Mouse (Mus musculus) lung, postnatal 0 days (tissue): Measurements from ENCODE around the gene Popdc2. TPM values are rescaled to one million over a fixed set of nuclear protein-coding genes. Genes with fewer than 3 reads are reported as not detected.
A peak's percentile ranks its signal among the peaks of the same experiment; 100 is the strongest.
"Not testable (repeated sequence)": the region's sequence is repeated elsewhere in the genome, so short reads cannot be mapped to it uniquely, and the experiment has no call there.

Experiments used
- ATAC-seq: fragments of 200-750 bp; cut with Nextera tagmentation; 2 replicates; pipeline ENCODE4 v1.8.0; 2017; ENCODE audit warnings: moderate library complexity
- DNase-seq: peaks from one replicate; pipeline ENCODE4 v3.0.0-alpha.2; 2016; ENCODE audit warnings: low spot score
- H3K27ac ChIP-seq: fragments of 300-500 bp; sonication (generic); 2 replicates; pipeline ENCODE4 v1.5.1; 2014; ENCODE audit warnings: antibody characterized with exemption, mild to moderate bottlenecking, low read length, mixed read lengths
- H3K27me3 ChIP-seq: fragments of 300-500 bp; sonication (generic); replicated peaks from 2 replicates; pipeline ENCODE4 v1.6.1; 2014; ENCODE audit warnings: low read length, mixed read lengths; ENCODE audit not compliant: insufficient read depth
- H3K36me3 ChIP-seq: fragments of 300-500 bp; sonication (generic); 2 replicates; pipeline ENCODE4 v1.6.1; 2014; ENCODE audit warnings: low read length, mixed read lengths; ENCODE audit not compliant: insufficient read depth
- H3K4me1 ChIP-seq: fragments of 300-500 bp; sonication (generic); 2 replicates; pipeline ENCODE4 v1.6.1; 2014; ENCODE audit warnings: antibody characterized with exemption, low read depth, low read length, mixed read lengths; ENCODE audit not compliant: insufficient read depth
- H3K4me2 ChIP-seq: fragments of 300-500 bp; sonication (generic); replicated peaks from 2 replicates; pipeline ENCODE4 v1.6.1; 2014; ENCODE audit warnings: low read depth, mild to moderate bottlenecking, low read length, moderate library complexity, mixed read lengths
- H3K4me3 ChIP-seq: fragments of 300-500 bp; sonication (generic); 2 replicates; pipeline ENCODE4 v1.5.1; 2014; ENCODE audit warnings: low read depth, low read length
- H3K9ac ChIP-seq: fragments of 300-500 bp; sonication (generic); replicated peaks from 2 replicates; pipeline ENCODE4 v1.6.1; 2014; ENCODE audit warnings: low read depth, mild to moderate bottlenecking
- H3K9me3 ChIP-seq: fragments of 300-500 bp; sonication (generic); 2 replicates; pipeline ENCODE4 v1.6.1; 2016; ENCODE audit warnings: low read length, mixed read lengths
- CTCF ChIP-seq: IDR thresholded peaks from 2 replicates; pipeline ENCODE4 v1.5.1; 2016; ENCODE audit warnings: antibody characterized with exemption, mild to moderate bottlenecking
- EP300 ChIP-seq: IDR thresholded peaks from 2 replicates; pipeline ENCODE4 v1.6.1; 2016; ENCODE audit warnings: antibody characterized with exemption, mild to moderate bottlenecking, control low read depth
- WGBS: fragments of 180-500 bp; shearing (Covaris S2); extraction: QIAGEN DNeasy Blood & Tissue Kit; methylation state at CpG from one replicate; pipeline ENCODE4 v1.1.7; 2014; 5-methylcytosine and 5-hydroxymethylcytosine counted together
- polyA plus RNA-seq: library from polyadenylated mRNA; unstranded; fragments of >200 nt; fragmentation: Nextera tagmentation; extraction: Ambion mirVana; gene quantifications from 2 replicates; pipeline ENCODE4 v1.2.1, GENCODE M21; 2015

Gene Popdc2
- polyA plus RNA-seq, 1 experiment from 2014 or later, result 6.5 TPM

DNA sequence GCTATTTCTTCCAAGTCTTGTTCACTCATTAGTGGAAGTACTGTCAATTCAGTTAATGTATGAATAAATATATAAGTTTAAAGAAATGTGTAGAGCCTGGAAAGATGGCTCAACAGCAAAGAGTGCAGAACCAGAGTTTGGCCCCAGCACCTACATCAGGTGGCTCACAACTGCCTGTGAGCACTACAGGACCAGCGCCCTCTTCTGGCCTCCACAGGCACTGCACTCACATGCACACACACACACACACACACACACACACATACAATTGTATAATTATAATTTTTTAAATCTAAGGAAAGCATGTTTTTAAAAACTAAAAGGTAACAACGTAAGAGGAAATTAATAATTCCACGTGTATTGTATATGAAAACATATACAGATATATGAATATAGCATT lies 32.7 kb upstream of the Popdc2 start:
- H3K27ac ChIP-seq, result no peak overlapping the region
- ATAC-seq (no peak), DNase-seq (no peak)
- H3K27me3 ChIP-seq, result no peaks in the 10 kb centered on the region
- no peaks in the 10 kb centered on the region for H3K4me1 ChIP-seq
- H3K36me3 ChIP-seq, result no peaks in the 10 kb centered on the region
- TF ChIP-seq CTCF, result peak; percentile 20; the same call in 1 of the 2 replicates
- TF ChIP-seq EP300, result no peak
- H3K9me3 ChIP-seq, result no peaks in the 10 kb centered on the region
- 82% methylated on average over 3 of the region's 3 CpGs for WGBS
- H3K4me2 ChIP-seq, result no peak overlapping the region
- no peak overlapping the region for H3K4me3 ChIP-seq
- H3K9ac ChIP-seq, result no peak overlapping the region

DNA sequence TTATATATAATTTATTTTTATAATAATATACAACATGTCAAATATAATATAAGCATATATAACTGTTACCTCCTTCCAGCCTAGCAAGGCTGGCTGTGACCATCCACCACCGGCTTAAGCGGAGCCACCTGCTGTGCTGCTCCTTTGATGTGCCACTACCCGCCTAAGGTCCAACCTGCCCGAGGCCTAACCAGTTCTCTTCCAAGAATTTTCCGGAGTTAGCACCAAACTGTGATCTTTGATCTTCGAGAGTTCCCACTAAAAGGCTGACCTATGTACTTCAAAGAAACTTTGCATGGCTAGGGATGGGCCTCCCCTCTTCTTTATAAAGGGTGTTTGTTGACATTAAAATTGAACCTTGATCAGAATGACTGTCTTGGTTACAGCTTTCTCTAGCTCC lies 27.6 kb upstream of the Popdc2 start:
- Histone ChIP-seq H3K36me3 (no peaks in the 10 kb centered on the region), H3K27me3 (no peaks in the 10 kb centered on the region), H3K4me2 (no peak overlapping the region), H3K27ac (no peak overlapping the region), H3K4me1 (no peaks in the 10 kb centered on the region), H3K9me3 (no peaks in the 10 kb centered on the region), H3K9ac (no peak overlapping the region), H3K4me3 (no peak overlapping the region)
- WGBS, result 45% methylated on average over 6 of the region's 6 CpGs
- no peak for TF ChIP-seq EP300
- no peak for TF ChIP-seq CTCF
- no peak for DNase-seq
- ATAC-seq, result no peak

DNA sequence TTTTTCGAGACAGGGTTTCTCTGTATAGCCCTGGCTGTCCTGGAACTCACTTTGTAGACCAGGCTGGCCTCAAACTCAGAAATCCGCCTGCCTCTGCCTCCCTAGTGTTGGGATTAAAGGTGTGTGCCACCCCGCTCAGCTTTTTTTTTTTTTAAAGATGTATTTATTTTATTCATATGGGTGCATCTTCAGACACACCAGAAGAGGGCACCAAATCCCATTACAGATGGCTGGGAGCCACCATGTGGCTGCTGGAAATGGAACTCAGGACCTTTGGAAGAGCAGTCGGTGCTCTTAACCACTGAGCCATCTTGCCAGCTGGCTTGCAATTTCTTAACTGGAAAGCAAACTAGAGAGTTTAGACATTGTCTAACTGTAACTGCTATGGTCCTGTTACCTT lies 23.9 kb upstream of the Popdc2 start:
- not testable (repeated sequence) for DNase-seq, H3K36me3 ChIP-seq, H3K4me2 ChIP-seq, H3K4me3 ChIP-seq, H3K27ac ChIP-seq, H3K4me1 ChIP-seq, ATAC-seq, H3K9me3 ChIP-seq, H3K27me3 ChIP-seq, H3K9ac ChIP-seq
- 84% methylated on average over 4 of the region's 4 CpGs for WGBS

DNA sequence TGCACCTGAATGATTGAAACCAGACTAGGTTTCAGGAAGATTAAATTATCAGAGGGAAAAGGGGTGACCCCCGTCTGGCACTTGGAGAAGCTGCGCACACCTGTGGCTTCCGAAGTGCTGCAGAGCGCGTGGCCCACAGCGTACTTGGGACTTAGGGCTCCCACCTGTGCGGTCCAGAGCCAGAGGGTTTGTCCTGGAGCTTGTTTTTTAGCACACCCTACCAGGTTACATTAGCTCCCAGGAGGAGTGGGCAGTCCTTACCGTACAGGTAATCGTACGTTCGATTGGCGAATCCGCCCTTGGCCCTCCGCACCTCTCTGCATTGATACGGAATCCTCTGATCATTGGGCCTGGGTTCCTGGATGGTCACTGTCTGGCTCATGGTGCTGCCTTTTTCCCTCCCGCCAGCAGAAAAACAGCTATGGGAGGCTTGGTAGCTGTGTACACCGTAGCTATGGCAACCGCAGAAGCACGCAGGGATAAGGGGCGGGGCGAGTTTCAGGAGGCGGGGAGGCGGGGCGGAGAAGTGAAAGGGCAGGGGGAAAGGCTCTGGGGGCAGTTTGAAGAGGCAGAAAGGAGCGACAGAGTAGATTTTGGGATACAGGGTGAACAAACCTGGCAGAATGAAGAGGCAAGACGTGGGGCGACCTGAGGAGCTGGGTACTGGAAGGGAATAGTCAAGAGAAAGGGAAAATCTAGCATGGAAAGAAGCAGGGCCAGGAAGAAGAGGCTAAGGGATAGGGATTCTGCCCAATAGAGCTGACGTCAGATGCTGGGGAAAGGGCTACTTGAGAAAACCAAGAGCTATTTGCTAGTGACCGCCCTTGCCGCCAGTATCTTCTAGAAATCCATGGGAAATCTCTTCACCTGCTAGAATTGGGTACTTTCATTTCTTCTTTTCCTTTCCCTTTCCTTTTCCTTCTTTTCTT lies 20.3 kb upstream of the Popdc2 start, which contains the start of gene Maats1:
Gene Maats1, minus strand, starts transcription at position 748 of the 929 bp plus-strand sequence.
- WGBS, result 10% methylated on average over 30 of the region's 30 CpGs
- peak; percentile 95 for DNase-seq
- H3K9me3 ChIP-seq, result no peaks in the 10 kb centered on the region
- H3K4me1 ChIP-seq, result 0 out of 2 replicates have a peak, but pooled peaks cover 4% of the 10 kb centered on the region
- no peak within 1 kb of the TSS for H3K9ac ChIP-seq
- no peaks in the 10 kb centered on the region for H3K36me3 ChIP-seq
- peak within 1 kb of the TSS; percentile 53 for H3K4me2 ChIP-seq
- H3K4me3 ChIP-seq, result peak within 1 kb of the TSS; percentile 23; the same call in 1 of the 2 replicates
- no peak within 1 kb of the TSS for H3K27ac ChIP-seq
- no peaks in the 10 kb centered on the region for H3K27me3 ChIP-seq
- TF ChIP-seq CTCF, result no peak
- TF ChIP-seq EP300, result no peak
- peak; percentile 93 for ATAC-seq

DNA sequence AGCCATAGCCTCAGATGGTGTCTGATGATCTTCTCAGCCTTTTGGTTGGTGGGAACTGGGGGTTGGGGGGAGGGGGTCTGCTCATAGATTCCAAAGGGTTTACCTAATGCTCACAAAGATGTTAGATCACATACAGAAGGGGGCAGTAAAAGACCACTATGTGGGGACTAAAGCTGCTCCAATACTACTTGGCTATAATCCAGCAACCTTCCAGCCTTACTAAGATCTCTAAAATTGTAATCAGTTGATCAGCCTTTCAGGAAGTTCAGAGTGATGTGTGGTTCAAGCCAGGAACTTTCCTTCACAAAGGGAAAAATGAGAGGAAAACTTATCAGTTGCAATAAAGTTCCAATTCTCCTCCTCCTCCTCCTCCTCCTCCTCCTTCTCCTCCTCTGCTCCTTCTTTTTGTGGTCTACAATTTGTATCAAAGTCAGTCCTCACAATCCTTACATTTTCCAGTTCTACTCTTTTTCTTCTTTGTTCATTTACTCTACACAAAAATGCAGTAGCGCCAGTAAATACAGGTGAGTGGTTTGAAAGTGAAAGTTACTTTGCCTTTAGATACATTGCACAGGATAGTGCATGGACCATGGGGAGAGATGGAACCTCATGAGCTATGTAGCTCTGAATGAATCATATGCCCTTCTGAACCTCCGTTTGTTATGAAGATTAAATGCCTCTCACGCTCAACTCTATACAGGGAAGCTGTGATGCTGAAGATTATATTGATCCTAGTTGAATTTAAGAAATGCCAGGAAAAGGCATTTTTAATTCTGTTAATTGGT lies 16.9 kb upstream of the Popdc2 start:
- 66% methylated on average over 3 of the region's 3 CpGs for WGBS
- Histone ChIP-seq H3K36me3 (no peaks in the 10 kb centered on the region), H3K9me3 (no peaks in the 10 kb centered on the region), H3K4me1 (peaks cover 8% of the 10 kb centered on the region; the same call in 1 of the 2 replicates), H3K4me3 (no peak overlapping the region), H3K9ac (no peak overlapping the region), H3K27ac (no peak overlapping the region), H3K4me2 (no peak overlapping the region), H3K27me3 (no peaks in the 10 kb centered on the region)
- ATAC-seq (peak; percentile 22), DNase-seq (peak; percentile 87)
- no peak for TF ChIP-seq EP300
- peak; percentile 63 for TF ChIP-seq CTCF
